Mouse (Mus musculus) layer of hippocampus, adult 2 months (tissue): ENCODE measurements around the gene Zfp326. TPM values are rescaled to one million over a fixed set of nuclear protein-coding genes. Genes with fewer than 3 reads are reported as not detected.
"Not testable (repeated sequence)": the region's sequence is repeated elsewhere in the genome, so short reads cannot be mapped to it uniquely, and the experiment has no call there.

Experiments used
- DNase-seq, 2 experiments: peaks; one replicate each; pipeline ENCODE4 v3.0.0; 2022; ENCODE audit warnings: low spot score in 2 of 2
- H3K27ac ChIP-seq: fragments of 200-600 bp; 2 replicates; pipeline ENCODE4 v1.8.1; 2022
- H3K4me3 ChIP-seq: fragments of 200-600 bp; 2 replicates; pipeline ENCODE4 v1.8.1; 2022; ENCODE audit warnings: mild to moderate bottlenecking
- CTCF ChIP-seq: fragments of 200-600 bp; conservative IDR thresholded peaks from 2 replicates; pipeline ENCODE4 v1.8.1; 2022; ENCODE audit warnings: antibody characterized with exemption, mild to moderate bottlenecking, moderate library complexity
- total RNA-seq, 2 experiments: library from RNA; stranded (reverse); gene quantifications; 2 replicates each; pipeline ENCODE4 v1.2.3; 2021

Zfp326 gene
- total RNA-seq, 2 experiments from 2014 or later = 37.7 to 37.9 TPM

DNA sequence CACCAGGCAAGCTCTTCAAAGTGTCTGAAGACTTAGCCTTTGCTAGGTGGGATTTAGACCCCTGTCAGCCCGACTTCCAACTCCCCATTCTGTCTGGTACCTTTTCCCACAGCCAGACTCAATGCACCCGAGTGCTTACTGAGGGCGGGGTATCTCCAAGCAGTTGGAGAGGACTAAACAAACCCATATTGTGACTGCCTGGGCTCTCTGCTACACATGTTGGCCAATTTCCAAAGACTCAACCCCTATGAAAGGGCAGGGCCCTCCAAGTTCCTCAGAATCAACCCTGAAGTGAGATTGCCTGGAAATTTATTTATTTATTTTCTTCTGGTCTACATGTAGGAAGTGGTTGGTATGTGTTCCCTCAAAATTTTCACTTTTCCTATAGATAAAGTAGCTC lies 26.7 kb upstream of the Zfp326 start:
- Histone ChIP-seq H3K4me3 (no peak overlapping the region), H3K27ac (no peak overlapping the region)
- TF ChIP-seq CTCF = no peak
- DNase-seq = no peak

- Histone ChIP-seq H3K27ac (no peak overlapping the region), H3K4me3 (no peak overlapping the region)
- DNase-seq = no peak
- TF ChIP-seq CTCF = no peak
Observed at GRCm38 (mm10) chr5:105853271-105853670, 23.1 kb upstream of the Zfp326 start.

GRCm38 (mm10) chr5:105857486-105857885 lies 18.9 kb upstream of the Zfp326 start:
- TF ChIP-seq CTCF = no peak
- no peak for DNase-seq
- Histone ChIP-seq H3K27ac (no peak overlapping the region), H3K4me3 (no peak overlapping the region)

GRCm38 (mm10) chr5:105858754-105859694 lies 17.3 kb upstream of the Zfp326 start:
- TF ChIP-seq CTCF = no peak
- Histone ChIP-seq H3K4me3 (no peak overlapping the region), H3K27ac (no peak overlapping the region)
- no peak for DNase-seq

- no peak overlapping the region for H3K27ac ChIP-seq
- no peak for TF ChIP-seq CTCF
- no peak overlapping the region for H3K4me3 ChIP-seq
- no peak for DNase-seq
Observed at GRCm38 (mm10) chr5:105859716-105860460, 16.5 kb upstream of the Zfp326 start.

- no peak for TF ChIP-seq CTCF
- no peak for DNase-seq
Observed at GRCm38 (mm10) chr5:105860461-105860835, 15.9 kb upstream of the Zfp326 start.

GRCm38 (mm10) chr5:105861616-105862015 lies 14.7 kb upstream of the Zfp326 start:
- no peak for TF ChIP-seq CTCF
- H3K27ac ChIP-seq = no peak overlapping the region
- H3K4me3 ChIP-seq = no peak overlapping the region
- no peak for DNase-seq

More at GRCm38 (mm10) chr5:105860461-105860835, 15.9 kb upstream of the Zfp326 start:
- Histone ChIP-seq H3K4me3 (no peak overlapping the region), H3K27ac (no peak overlapping the region)

DNA sequence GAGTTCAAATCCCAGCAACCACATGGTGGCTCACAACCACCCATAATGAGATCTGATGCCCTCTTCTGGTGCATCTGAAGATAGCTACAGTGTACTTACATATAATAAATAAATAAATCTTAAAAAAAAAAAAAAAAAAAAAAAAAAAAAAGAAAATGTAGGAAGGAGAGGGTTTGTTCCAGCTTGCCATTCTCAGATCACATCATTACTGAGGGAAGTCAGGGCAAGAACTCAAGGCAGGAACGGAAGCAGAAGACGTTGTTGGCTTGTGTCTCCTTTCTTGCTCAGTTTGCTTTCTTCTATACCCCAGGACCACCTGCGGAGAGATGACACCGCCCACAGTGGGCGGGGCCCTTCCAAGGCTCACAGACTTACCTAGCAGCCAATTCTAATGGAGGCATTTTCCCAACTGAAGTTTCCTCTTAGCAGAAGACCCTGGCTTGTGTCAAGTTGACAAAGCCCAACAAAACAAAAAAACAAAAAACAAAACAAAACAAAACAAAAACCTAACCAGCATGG lies 11.2 kb upstream of the Zfp326 start:
- DNase-seq, H3K27ac ChIP-seq, H3K4me3 ChIP-seq: not testable (repeated sequence)

GRCm38 (mm10) chr5:105867427-105867826 lies 8.9 kb upstream of the Zfp326 start:
- TF ChIP-seq CTCF = no peak
- H3K27ac ChIP-seq = no peak overlapping the region
- DNase-seq = no peak
- H3K4me3 ChIP-seq = no peak overlapping the region

DNA sequence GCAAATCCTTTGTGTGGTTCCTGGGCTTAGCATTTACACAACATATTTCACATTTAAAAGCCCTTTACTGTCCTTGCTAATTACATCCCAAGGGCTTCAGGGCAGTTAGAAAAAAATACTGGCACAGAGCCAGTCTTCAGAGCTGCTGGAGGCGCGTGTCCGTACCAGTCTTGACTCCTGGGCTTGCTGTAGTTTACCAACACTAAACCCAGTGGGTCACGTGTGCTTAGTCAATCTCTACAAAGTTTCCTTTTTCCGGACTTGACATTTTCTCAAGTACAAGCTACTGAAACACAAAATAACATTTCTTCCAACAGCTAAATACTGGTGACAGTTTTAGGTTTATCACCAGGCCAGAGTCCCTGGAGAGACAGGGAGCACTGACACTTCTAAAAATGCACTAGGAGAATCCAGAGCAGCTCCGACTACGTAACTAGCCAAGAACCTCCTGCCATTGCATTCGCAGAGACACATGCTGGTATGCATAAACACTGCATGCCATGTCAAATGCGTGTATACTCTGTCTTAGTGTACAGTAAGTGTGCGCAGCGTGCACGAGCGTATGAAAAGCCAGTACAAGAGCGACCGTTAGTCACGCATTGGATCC lies 8.4 kb upstream of the Zfp326 start:
- Histone ChIP-seq H3K27ac (no peak overlapping the region), H3K4me3 (no peak overlapping the region)
- TF ChIP-seq CTCF = no peak
- DNase-seq = no peak

DNA sequence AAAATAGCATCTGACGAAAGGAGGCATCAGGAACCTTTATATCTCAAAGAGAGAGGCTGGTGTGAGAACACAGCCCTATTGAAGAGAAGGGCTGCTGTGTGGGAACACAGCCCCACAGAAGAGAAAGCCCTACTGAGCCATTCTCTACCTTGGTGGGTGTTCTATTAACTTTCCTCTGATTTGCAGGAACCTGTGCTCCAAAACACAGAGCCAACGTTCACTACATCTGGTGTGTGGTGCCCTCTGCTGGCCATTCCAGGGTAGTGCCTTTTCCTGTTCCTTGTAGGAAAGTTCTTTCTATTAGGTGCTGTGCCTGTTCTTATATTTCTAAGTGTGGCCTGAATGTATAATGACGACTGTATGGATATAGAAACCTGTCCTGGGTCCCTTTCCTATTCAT lies 7.8 kb upstream of the Zfp326 start:
- TF ChIP-seq CTCF = peak; percentile 93
- DNase-seq = peak; percentile 81 to 86
- Histone ChIP-seq H3K4me3 (no peak overlapping the region), H3K27ac (no peak overlapping the region)

DNA sequence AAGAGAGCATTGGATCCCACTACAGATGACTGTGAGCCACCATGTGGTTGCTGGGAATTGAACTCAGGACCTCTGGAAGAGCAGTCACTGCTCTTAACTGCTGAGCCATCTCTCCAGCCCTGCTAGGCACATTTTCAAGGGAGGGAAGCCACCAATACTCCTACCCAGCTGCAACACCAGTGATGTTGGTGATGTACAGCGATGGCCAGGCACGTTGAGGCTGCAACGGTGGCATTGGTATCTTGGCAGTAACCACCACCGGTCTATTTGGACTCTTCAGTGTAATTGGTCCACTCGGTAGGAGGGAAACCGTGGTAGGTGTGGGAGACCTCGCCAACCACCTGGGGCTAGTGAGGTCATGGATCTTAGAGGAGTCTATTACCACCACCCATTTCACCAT lies 6.6 kb upstream of the Zfp326 start:
- Histone ChIP-seq H3K27ac (no peak overlapping the region), H3K4me3 (no peak overlapping the region)
- TF ChIP-seq CTCF = no peak
- DNase-seq = no peak

DNA sequence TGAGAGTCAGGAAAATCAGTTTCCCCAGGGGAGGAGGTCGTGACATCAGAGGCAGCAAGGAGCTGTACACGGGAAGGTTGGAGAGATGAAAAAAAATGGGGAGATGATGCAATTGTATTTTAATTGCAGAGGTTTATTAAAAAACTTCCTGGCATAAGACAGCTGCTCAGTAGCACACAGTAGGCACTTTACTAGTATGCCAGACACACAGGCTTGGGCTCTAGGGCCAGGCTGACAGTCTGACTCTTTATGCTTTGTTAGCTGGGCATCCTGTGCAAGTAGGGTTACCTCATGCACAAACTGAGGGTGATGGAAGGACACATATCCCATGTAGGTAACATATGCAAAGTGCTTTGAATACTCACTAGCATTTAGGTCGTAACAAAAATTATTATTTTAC lies 5.2 kb upstream of the Zfp326 start:
- TF ChIP-seq CTCF = no peak
- DNase-seq = no peak
- Histone ChIP-seq H3K27ac (no peak overlapping the region), H3K4me3 (no peak overlapping the region)
